24 mouse cellular contexts compared by ENCODE assay signal in genomic region chr4:21629275-21629583, GRCm38 (mm10). TPM values are rescaled to one million over a fixed set of nuclear protein-coding genes. Genes with fewer than 3 reads are reported as not detected.
DNase-seq lines count a peak whose midpoint lies in the region; ATAC-seq lines count a peak whose summit lies in the region.
"Had no signal": no experiment of that assay in that cellular context is flagged by ENCODE, and none has a peak within 500 bp of the region (broad histone marks: within the 10 kb centered on the region; RNA-seq: fewer than 3 reads in every experiment).

No protein-coding gene starts in this region.

- H3K4me1 ChIP-seq in embryonic facial prominence, embryonic 11.5 days (ENCODE audit: control insufficient read depth, insufficient read depth, low read length), result no peaks in the 10 kb centered on the region
- no peaks in the 10 kb centered on the region for H3K4me1 ChIP-seq in embryonic facial prominence, embryonic 10.5 days
- no peaks in the 10 kb centered on the region for H3K4me1 ChIP-seq in limb, embryonic 12.5 days (replicated peaks)
- H3K4me1 ChIP-seq in limb, embryonic 10.5 days, result no peaks in the 10 kb centered on the region
- peaks cover 9% of the 10 kb centered on the region; the same call in 1 of the 2 replicates for H3K4me1 ChIP-seq in hindbrain, embryonic 13.5 days (replicated peaks)
- H3K4me1 ChIP-seq in neural tube, embryonic 14.5 days (ENCODE audit: control insufficient read depth, insufficient read depth, low read length), result no peaks in the 10 kb centered on the region
- H3K4me1 ChIP-seq: heart, embryonic 12.5 days; megakaryocyte, embryonic 14.5 days had no signal

- no peak overlapping the region for H3K4me2 ChIP-seq in embryonic facial prominence, embryonic 11.5 days (ENCODE audit: low read depth, low read length)
- no peak overlapping the region for H3K4me2 ChIP-seq in limb, embryonic 12.5 days
- H3K4me2 ChIP-seq in hindbrain, embryonic 13.5 days, result no peak overlapping the region
- H3K4me2 ChIP-seq in neural tube, embryonic 14.5 days (ENCODE audit: low read depth, low read length), result no peak overlapping the region
- H3K4me2 ChIP-seq: heart, embryonic 12.5 days had no signal

- ATAC-seq in embryonic facial prominence, embryonic 11.5 days (replicated peaks; ENCODE audit: insufficient number of reproducible peaks, low FRiP score, low TSS enrichment, low read depth), result 0 out of 2 replicates have a peak, but pooled peaks have one; percentile 34
- 0 out of 2 replicates have a peak, but pooled peaks have one; percentile 37 for ATAC-seq in limb, embryonic 12.5 days (ENCODE audit: insufficient number of reproducible peaks, insufficient read depth, low FRiP score, low TSS enrichment, low read depth)
- peak; percentile 39; the same call in 1 of the 2 replicates for ATAC-seq in hindbrain, embryonic 13.5 days (ENCODE audit: low FRiP score)
- peak; percentile 14; the same call in 1 of the 2 replicates for ATAC-seq in neural tube, embryonic 14.5 days (ENCODE audit: low read depth)
- ATAC-seq: lung, postnatal 0 days had no signal

- H3K4me3 ChIP-seq in embryonic facial prominence, embryonic 11.5 days (ENCODE audit: low read depth, low read length), result no peak overlapping the region
- no peak overlapping the region for H3K4me3 ChIP-seq in embryonic facial prominence, embryonic 10.5 days
- no peak overlapping the region for H3K4me3 ChIP-seq in limb, embryonic 12.5 days (replicated peaks)
- no peak overlapping the region for H3K4me3 ChIP-seq in limb, embryonic 10.5 days
- no peak overlapping the region for H3K4me3 ChIP-seq in hindbrain, embryonic 13.5 days
- H3K4me3 ChIP-seq in neural tube, embryonic 14.5 days (ENCODE audit: low read depth, low read length), result no peak overlapping the region
- H3K4me3 ChIP-seq: heart, embryonic 12.5 days; megakaryocyte, embryonic 14.5 days had no signal

- H3K9me3 ChIP-seq in embryonic facial prominence, embryonic 11.5 days (replicated peaks; ENCODE audit: control insufficient read depth, low read length), result no peaks in the 10 kb centered on the region
- H3K9me3 ChIP-seq in embryonic facial prominence, embryonic 10.5 days, result no peaks in the 10 kb centered on the region
- no peaks in the 10 kb centered on the region for H3K9me3 ChIP-seq in limb, embryonic 12.5 days
- H3K9me3 ChIP-seq in limb, embryonic 10.5 days (replicated peaks), result no peaks in the 10 kb centered on the region
- no peaks in the 10 kb centered on the region for H3K9me3 ChIP-seq in hindbrain, embryonic 13.5 days
- no peaks in the 10 kb centered on the region for H3K9me3 ChIP-seq in neural tube, embryonic 14.5 days (ENCODE audit: control insufficient read depth, low read length)
- H3K9me3 ChIP-seq: heart, embryonic 12.5 days; megakaryocyte, embryonic 14.5 days had no signal

- no peak overlapping the region for H3K9ac ChIP-seq in embryonic facial prominence, embryonic 11.5 days (replicated peaks; ENCODE audit: low read length)
- H3K9ac ChIP-seq in limb, embryonic 12.5 days (replicated peaks), result no peak overlapping the region
- H3K9ac ChIP-seq in hindbrain, embryonic 13.5 days, result no peak overlapping the region
- no peak overlapping the region for H3K9ac ChIP-seq in neural tube, embryonic 14.5 days (replicated peaks; ENCODE audit: low read depth, low read length)
- H3K9ac ChIP-seq: heart, embryonic 12.5 days; liver, embryonic 14.5 days had no signal

- H3K27ac ChIP-seq in embryonic facial prominence, embryonic 11.5 days (replicated peaks; ENCODE audit: low read depth, low read length), result no peak overlapping the region
- H3K27ac ChIP-seq in embryonic facial prominence, embryonic 10.5 days (replicated peaks), result no peak overlapping the region
- no peak overlapping the region for H3K27ac ChIP-seq in limb, embryonic 12.5 days
- H3K27ac ChIP-seq in limb, embryonic 10.5 days, result no peak overlapping the region
- H3K27ac ChIP-seq in hindbrain, embryonic 13.5 days, result no peak overlapping the region
- no peak overlapping the region for H3K27ac ChIP-seq in neural tube, embryonic 14.5 days (ENCODE audit: low read depth, low read length)
- H3K27ac ChIP-seq: liver, embryonic 14.5 days had no signal

- WGBS in embryonic facial prominence, embryonic 11.5 days, result 83% methylated on average over 2 of the region's 2 CpGs
- 83% methylated on average over 2 of the region's 2 CpGs for WGBS in embryonic facial prominence, embryonic 10.5 days
- WGBS in limb, embryonic 12.5 days, result 82% methylated on average over 2 of the region's 2 CpGs
- 84% methylated on average over 2 of the region's 2 CpGs for WGBS in limb, embryonic 10.5 days
- WGBS in hindbrain, embryonic 13.5 days, result 85% methylated on average over 2 of the region's 2 CpGs
- WGBS in neural tube, embryonic 14.5 days, result 91% methylated on average over 2 of the region's 2 CpGs

- no peaks in the 10 kb centered on the region for H3K27me3 ChIP-seq in embryonic facial prominence, embryonic 11.5 days (ENCODE audit: control insufficient read depth, insufficient read depth, low read length)
- H3K27me3 ChIP-seq in embryonic facial prominence, embryonic 10.5 days (replicated peaks; ENCODE audit: low read depth, poor library complexity, severe bottlenecking), result no peaks in the 10 kb centered on the region
- no peaks in the 10 kb centered on the region for H3K27me3 ChIP-seq in limb, embryonic 12.5 days
- H3K27me3 ChIP-seq in limb, embryonic 10.5 days (ENCODE audit: low read depth, poor library complexity, severe bottlenecking), result no peaks in the 10 kb centered on the region
- H3K27me3 ChIP-seq in hindbrain, embryonic 13.5 days, result no peaks in the 10 kb centered on the region
- H3K27me3 ChIP-seq in neural tube, embryonic 14.5 days (ENCODE audit: control insufficient read depth, insufficient read depth, low read length), result no peaks in the 10 kb centered on the region
- H3K27me3 ChIP-seq: heart, embryonic 12.5 days; megakaryocyte, embryonic 14.5 days had no signal

- H3K36me3 ChIP-seq in embryonic facial prominence, embryonic 11.5 days (replicated peaks; ENCODE audit: control insufficient read depth, insufficient read depth, low read depth, low read length), result no peaks in the 10 kb centered on the region
- no peaks in the 10 kb centered on the region for H3K36me3 ChIP-seq in embryonic facial prominence, embryonic 10.5 days (replicated peaks)
- no peaks in the 10 kb centered on the region for H3K36me3 ChIP-seq in limb, embryonic 12.5 days
- no peaks in the 10 kb centered on the region for H3K36me3 ChIP-seq in limb, embryonic 10.5 days
- no peaks in the 10 kb centered on the region for H3K36me3 ChIP-seq in hindbrain, embryonic 13.5 days
- H3K36me3 ChIP-seq in neural tube, embryonic 14.5 days (ENCODE audit: control insufficient read depth, insufficient read depth, low read length), result no peaks in the 10 kb centered on the region
- H3K36me3 ChIP-seq: heart, embryonic 12.5 days had no signal

- DNase-seq in embryonic facial prominence, embryonic 11.5 days (ENCODE audit: low spot score), result no peak
- DNase-seq in embryonic facial prominence, embryonic 10.5 days (ENCODE audit: low spot score), result no peak
- DNase-seq in limb, embryonic 10.5 days (ENCODE audit: low spot score), result no peak
- no peak for DNase-seq in frontal cortex, postnatal 10 days (ENCODE audit: low spot score in 2 of 2)
- DNase-seq in layer of hippocampus, postnatal 10 days (ENCODE audit: low spot score in 2 of 2), result no peak
- DNase-seq: cerebellum, postnatal 14 days; gastrocnemius, postnatal 25 days; right cerebral cortex, postnatal 14 days; thymus, postnatal 36 days had no signal

RNA-seq across cellular contexts. Expression of gene Prdm13, which starts 56.5 kb away (rescaled TPM):
- polyA plus RNA-seq in embryonic facial prominence, embryonic 11.5 days (2014; fragmentation: Nextera tagmentation; extraction: Ambion mirVana), result 0.29 and 0.53 TPM in 2 replicates
- 0.52 TPM in 1 of 2 replicates, not detected in the other for polyA plus RNA-seq in embryonic facial prominence, embryonic 10.5 days (2016; fragmentation: Nextera tagmentation; extraction: Ambion mirVana)
- polyA plus RNA-seq in limb, embryonic 12.5 days (2016; fragmentation: Nextera tagmentation; extraction: Ambion mirVana), result not detected in 2 replicates
- polyA plus RNA-seq in limb, embryonic 10.5 days (2016; fragmentation: Nextera tagmentation; extraction: Ambion mirVana), result not detected in 2 replicates
- 1.00 and 1.7 TPM in 2 replicates for polyA plus RNA-seq in hindbrain, embryonic 13.5 days (2015; fragmentation: Nextera tagmentation; extraction: Ambion mirVana)
- 0.36 and 0.50 TPM in 2 replicates for polyA plus RNA-seq in neural tube, embryonic 14.5 days (2014; fragmentation: Nextera tagmentation; extraction: Ambion mirVana)
- total RNA-seq in layer of hippocampus, postnatal 10 days (2021), result not detected
- total RNA-seq: adrenal gland, adult 18-20 months; gastrocnemius, postnatal 25 days; heart, postnatal 25 days; left cerebral cortex, adult 18-20 months; MEL had no signal
- polyA plus RNA-seq: heart, embryonic 12.5 days; intestine, embryonic 14.5 days; kidney, embryonic 16.5 days; limb, embryonic 11.5 days; liver, embryonic 14.5 days; lung, postnatal 0 days; spleen, adult 2 months had no signal
